ENCODE assay signal across 10 mouse cellular contexts in the genomic region with DNA sequence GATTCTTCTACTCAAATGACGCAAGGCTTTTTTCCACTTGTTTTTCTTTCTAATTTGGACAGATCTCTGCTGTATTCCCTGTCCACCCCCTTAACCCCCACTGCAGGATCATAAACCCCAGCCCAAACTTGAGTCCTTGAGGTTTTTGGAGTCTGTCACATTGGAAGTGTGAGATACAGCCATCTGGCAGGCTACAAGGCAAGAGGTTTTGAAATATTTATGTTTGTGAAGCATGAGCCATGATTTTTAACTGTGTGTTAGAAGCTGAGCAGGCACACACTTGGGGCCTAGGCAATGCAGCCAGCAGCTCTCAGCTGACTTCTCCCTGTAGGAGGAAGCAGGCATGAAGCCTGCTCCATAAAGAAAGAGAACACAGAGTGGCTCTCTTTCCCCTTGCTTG. TPM values are rescaled to one million over a fixed set of nuclear protein-coding genes. Genes with fewer than 3 reads are reported as not detected.
DNase-seq lines count a peak whose midpoint lies in the region; ATAC-seq and TF ChIP-seq lines count a peak whose summit lies in the region.
"Had no signal": no experiment of that assay in that cellular context is flagged by ENCODE, and none has a peak within 500 bp of the region (broad histone marks: within the 10 kb centered on the region; RNA-seq: fewer than 3 reads in every experiment).

No protein-coding gene starts in this region.

- peaks cover 2% of the 10 kb centered on the region; the same call in 1 of the 2 replicates for H3K4me1 ChIP-seq in intestine, embryonic 15.5 days (replicated peaks)
- no peaks in the 10 kb centered on the region for H3K4me1 ChIP-seq in intestine, postnatal 0 days (replicated peaks; ENCODE audit: control insufficient read depth, insufficient read depth, low read length)
- peaks cover 17% of the 10 kb centered on the region for H3K4me1 ChIP-seq in lung, embryonic 15.5 days

- no peak overlapping the region for H3K4me3 ChIP-seq in intestine, embryonic 15.5 days (replicated peaks)
- no peak overlapping the region for H3K4me3 ChIP-seq in intestine, postnatal 0 days (ENCODE audit: low read depth, low read length)
- no peak overlapping the region for H3K4me3 ChIP-seq in lung, embryonic 15.5 days

- no peaks in the 10 kb centered on the region for H3K36me3 ChIP-seq in intestine, embryonic 15.5 days
- H3K36me3 ChIP-seq in intestine, postnatal 0 days (ENCODE audit: control insufficient read depth, insufficient read depth): no peaks in the 10 kb centered on the region
- H3K36me3 ChIP-seq in lung, embryonic 15.5 days: no peaks in the 10 kb centered on the region

- peak; percentile 14 for DNase-seq in urinary bladder, postnatal 14 days (ENCODE audit: low spot score)
- no peak for DNase-seq in urinary bladder, postnatal 10 days (ENCODE audit: low spot score)
- DNase-seq in ovary, postnatal 14 days (ENCODE audit: low spot score): no peak
- no peak for DNase-seq in embryo, embryonic 9.5 days (ENCODE audit: extremely low spot score)
- no peak for DNase-seq in frontal cortex, adult 2 months (ENCODE audit: extremely low spot score in 1 of 2, low spot score in 1 of 2)
- DNase-seq: cerebellum, adult 9-11 months; liver, postnatal 0 days had no signal

- no peak; the same call in 1 of the 2 replicates for TF ChIP-seq CTCF in intestine, postnatal 0 days (IDR thresholded peaks at IDR 0.05; ENCODE audit: low read depth)

- H3K9me3 ChIP-seq in intestine, embryonic 15.5 days: no peaks in the 10 kb centered on the region
- H3K9me3 ChIP-seq in intestine, postnatal 0 days (ENCODE audit: control insufficient read depth): no peaks in the 10 kb centered on the region
- H3K9me3 ChIP-seq in lung, embryonic 15.5 days: no peaks in the 10 kb centered on the region

- no peak; the same call in 1 of the 2 replicates for ATAC-seq in intestine, embryonic 15.5 days
- ATAC-seq in intestine, postnatal 0 days: no peak
- peak; percentile 85 for ATAC-seq in lung, embryonic 15.5 days (ENCODE audit: borderline replicate concordance, extremely low read depth, low FRiP score, low TSS enrichment)
- ATAC-seq: liver, postnatal 0 days had no signal

- H3K27me3 ChIP-seq in intestine, embryonic 15.5 days (replicated peaks): no peaks in the 10 kb centered on the region
- no peaks in the 10 kb centered on the region for H3K27me3 ChIP-seq in intestine, postnatal 0 days (replicated peaks; ENCODE audit: control insufficient read depth, insufficient read depth, low read length)
- H3K27me3 ChIP-seq in lung, embryonic 15.5 days: no peaks in the 10 kb centered on the region

- H3K4me2 ChIP-seq in intestine, embryonic 15.5 days (replicated peaks): no peak overlapping the region
- no peak overlapping the region for H3K4me2 ChIP-seq in intestine, postnatal 0 days (replicated peaks; ENCODE audit: low read depth)
- no peak overlapping the region for H3K4me2 ChIP-seq in lung, embryonic 15.5 days

- H3K27ac ChIP-seq in intestine, embryonic 15.5 days: peak overlapping the region; percentile 27; the same call in 1 of the 2 replicates
- no peak overlapping the region for H3K27ac ChIP-seq in intestine, postnatal 0 days (ENCODE audit: low read depth, low read length)
- peak overlapping the region; percentile 77 for H3K27ac ChIP-seq in lung, embryonic 15.5 days

- 73% methylated on average over 1 of the region's 1 CpGs for WGBS in intestine, embryonic 15.5 days
- WGBS in intestine, postnatal 0 days: 63% methylated on average over 1 of the region's 1 CpGs
- WGBS in lung, embryonic 15.5 days: 40% methylated on average over 1 of the region's 1 CpGs

- no peak overlapping the region for H3K9ac ChIP-seq in intestine, embryonic 15.5 days
- no peak overlapping the region for H3K9ac ChIP-seq in intestine, postnatal 0 days (ENCODE audit: low read depth, low read length)
- H3K9ac ChIP-seq in lung, embryonic 15.5 days: no peak overlapping the region
- H3K9ac ChIP-seq: liver, postnatal 0 days had no signal

RNA-seq across cellular contexts. Expression of a gene that starts 57.3 kb away (rescaled TPM):
- polyA plus RNA-seq in intestine, embryonic 15.5 days (2015; fragmentation: Nextera tagmentation; extraction: Ambion mirVana): 84.1 and 90.9 TPM in 2 replicates
- 79.8 and 87.7 TPM in 2 replicates for polyA plus RNA-seq in intestine, postnatal 0 days (2015; fragmentation: Nextera tagmentation; extraction: Ambion mirVana)
- 33.5 and 33.7 TPM in 2 replicates for polyA plus RNA-seq in lung, embryonic 15.5 days (2015; fragmentation: Nextera tagmentation; extraction: Ambion mirVana)
- 61.8 and 66.2 TPM in 2 replicates for polyA plus RNA-seq in frontal cortex, adult 2 months (2012; rRNA removed)
